Mouse (Mus musculus) effector memory CD4-positive, alpha-beta T cell, adult 5 months (primary cell): ENCODE results near the gene Ms4a1. TPM values are rescaled to one million over a fixed set of nuclear protein-coding genes. Genes with fewer than 3 reads are reported as not detected.

Source experiments
- polyA plus RNA-seq: library from polyadenylated mRNA; unstranded; fragments of 100-300 nt; shearing (Covaris generic); gene quantifications from one replicate; pipeline ENCODE4 v1.2.1, GENCODE M21; 2017

The Ms4a1 gene
- 0.47 TPM for polyA plus RNA-seq

DNA sequence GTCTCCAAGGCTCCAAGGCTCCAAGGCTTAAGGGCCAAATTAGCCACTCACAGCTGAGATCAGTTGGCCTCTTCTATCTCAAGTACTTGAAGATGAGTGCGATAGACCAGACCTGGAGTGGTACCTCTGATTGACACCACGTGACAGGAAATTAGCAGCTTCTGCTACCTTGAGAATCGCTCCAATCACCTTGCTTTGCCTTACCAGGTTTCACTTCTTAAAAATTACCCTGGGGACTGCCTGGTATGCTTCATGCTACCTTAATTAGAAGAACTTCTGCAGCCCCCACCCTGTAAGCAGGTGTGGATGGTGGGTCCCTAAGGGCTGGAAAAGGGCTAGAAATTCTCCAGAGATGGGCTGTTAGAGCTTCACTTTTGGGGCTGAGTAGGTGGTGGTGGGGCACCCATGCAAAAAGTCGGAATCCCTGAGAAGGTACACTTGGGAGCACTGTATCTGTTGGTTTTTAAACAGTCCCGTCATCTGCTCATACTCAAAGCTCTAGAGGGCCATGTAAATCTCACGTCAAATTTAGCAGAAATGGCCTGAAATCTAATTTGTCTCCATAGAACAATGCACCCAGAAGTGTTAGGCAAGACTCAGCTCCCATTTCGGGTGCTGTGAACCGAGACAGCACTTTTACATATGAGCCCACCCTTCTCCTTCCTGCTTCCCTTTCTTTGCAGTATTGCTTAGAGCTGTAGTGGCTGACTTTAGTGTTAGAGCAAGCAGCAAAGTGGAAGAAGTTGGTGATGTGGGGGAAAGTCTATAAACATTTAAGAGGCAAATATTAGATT, at the start of gene Ms4a1:
Gene Ms4a1, minus strand, starts transcription at position 190 of the 794 bp plus-strand sequence.

DNA sequence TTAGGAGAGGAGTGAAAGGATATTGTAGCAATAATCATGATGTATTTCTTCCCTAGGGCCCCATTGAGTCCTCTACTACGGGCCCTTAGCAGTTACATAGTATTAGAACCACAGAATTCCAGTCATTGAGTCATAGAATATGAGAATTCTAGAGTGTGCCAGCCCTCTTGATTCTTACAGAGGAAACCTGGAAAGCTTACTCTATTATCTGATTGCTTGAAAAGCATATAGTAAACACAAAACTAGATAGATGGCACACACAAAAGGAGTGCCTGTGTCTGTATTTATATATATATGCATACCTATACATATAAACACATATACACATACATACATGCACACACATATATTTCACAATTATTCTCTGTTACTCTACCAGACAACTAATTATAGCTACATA, 48.3 kb upstream of the Ms4a1 start, which contains the start of gene Ms4a14:
Gene Ms4a14, minus strand, starts transcription at position 101 of the 400 bp plus-strand sequence.

DNA sequence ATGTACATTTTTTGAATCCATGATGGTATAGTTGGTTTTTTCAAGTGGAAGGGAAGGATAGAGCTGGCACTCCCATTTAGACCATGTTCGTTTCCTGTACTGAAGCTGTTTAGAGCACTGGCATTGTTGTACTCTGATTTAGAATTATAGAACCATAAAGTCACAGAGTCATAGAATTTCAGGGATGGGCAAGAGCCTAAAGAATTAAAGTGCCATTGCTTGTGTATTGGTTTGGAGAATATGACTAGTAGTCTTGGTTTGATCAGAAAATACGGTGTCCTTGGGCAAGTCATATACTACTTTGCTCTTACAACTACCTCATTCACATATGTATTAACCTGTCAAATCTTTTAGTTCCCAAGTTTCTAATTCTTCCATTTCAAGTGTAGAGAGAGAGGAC, 17.7 kb upstream of the Ms4a1 start, which contains the start of gene Ms4a5:
Gene Ms4a5, minus strand, starts transcription at position 101 of the 400 bp plus-strand sequence.

DNA sequence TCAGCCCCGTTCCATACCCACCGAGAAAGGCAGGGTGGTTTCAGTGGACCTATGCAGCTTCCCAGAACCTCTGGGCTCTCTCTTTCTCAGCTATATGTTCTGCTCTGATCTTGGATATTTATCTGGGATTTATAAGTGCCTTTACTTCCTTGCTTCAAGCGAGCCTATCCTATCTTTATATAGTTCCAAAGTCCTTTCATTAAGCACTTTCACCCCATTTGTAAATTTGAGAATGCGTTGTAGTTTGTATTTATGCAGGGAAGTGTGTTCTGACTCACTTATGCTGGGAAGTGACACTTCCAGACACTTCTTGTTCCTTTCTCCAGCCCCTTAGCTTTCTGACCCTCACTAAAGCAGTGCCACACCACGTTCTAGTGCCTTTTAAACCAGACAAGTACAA, 33.7 kb downstream of the Ms4a1 start, which contains the start of gene Ms4a12:
Gene Ms4a12, minus strand, starts transcription at position 101 of the 400 bp plus-strand sequence.

Other genes starting within 250 kb of the Ms4a1 start
- gene Ms4a18, start 248.2 kb downstream of the Ms4a1 start, polyA plus RNA-seq = not detected
- 0.56 TPM for gene Ms4a8a, start 185.1 kb downstream of the Ms4a1 start, polyA plus RNA-seq
- not detected for gene 1700017D01Rik, start 135.4 kb downstream of the Ms4a1 start, polyA plus RNA-seq
- gene 1700025F22Rik, start 100.9 kb downstream of the Ms4a1 start, polyA plus RNA-seq = not detected
- not detected for gene Ms4a13, start 69.5 kb downstream of the Ms4a1 start, polyA plus RNA-seq
- 0.20 TPM for gene Ms4a12, start 33.8 kb downstream of the Ms4a1 start, polyA plus RNA-seq
- gene Ms4a5, start 17.6 kb upstream of the Ms4a1 start, polyA plus RNA-seq = not detected
- not detected for gene Ms4a14, start 48.2 kb upstream of the Ms4a1 start, polyA plus RNA-seq
- gene Ms4a7, start 69.9 kb upstream of the Ms4a1 start, polyA plus RNA-seq = not detected
- 1.7 TPM for gene Ms4a4a, start 109.3 kb upstream of the Ms4a1 start, polyA plus RNA-seq
- gene Ms4a4c, start 138.5 kb upstream of the Ms4a1 start, polyA plus RNA-seq = 109 TPM
- gene Ms4a4b, start 177.3 kb upstream of the Ms4a1 start, polyA plus RNA-seq = 2,305 TPM
- gene Ms4a6c, start 203.1 kb upstream of the Ms4a1 start, polyA plus RNA-seq = 11.8 TPM
- 441 TPM for gene Gm8369, start 219.7 kb upstream of the Ms4a1 start, polyA plus RNA-seq